Comparison of ENCODE assay signal across 8 mouse cellular contexts in the genomic region with DNA sequence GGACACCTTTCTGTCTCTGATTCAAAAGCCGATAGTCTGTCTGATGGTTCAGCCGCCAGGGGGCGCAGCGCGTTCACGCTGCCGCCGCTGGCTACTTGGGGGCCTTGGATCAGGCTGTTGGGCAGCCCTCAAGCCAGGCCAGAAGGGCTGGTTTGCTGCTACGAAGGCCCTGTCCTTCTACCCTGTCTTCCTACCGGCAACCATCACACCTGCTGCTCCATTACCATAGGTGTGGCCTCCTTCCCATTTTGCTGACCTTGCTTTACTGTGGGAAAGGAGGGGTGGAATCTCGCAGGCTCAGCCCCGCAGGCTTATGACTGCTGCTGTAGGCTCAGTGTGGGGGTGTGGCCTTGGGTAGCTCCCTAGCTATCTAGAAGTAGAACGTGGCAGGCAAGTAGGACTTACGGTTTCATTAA. TPM values are rescaled to one million over a fixed set of nuclear protein-coding genes. Genes with fewer than 3 reads are reported as not detected.
DNase-seq lines count a peak whose midpoint lies in the region; ATAC-seq and TF ChIP-seq lines count a peak whose summit lies in the region.

No protein-coding gene starts in this region.

- H3K9me3 ChIP-seq in ES-Bruce4 (replicated peaks; ENCODE audit: control insufficient read depth, insufficient read depth, low read length, poor library complexity, severe bottlenecking), result no peaks in the 10 kb centered on the region
- no peaks in the 10 kb centered on the region for H3K9me3 ChIP-seq in embryonic facial prominence, embryonic 10.5 days
- no peaks in the 10 kb centered on the region for H3K9me3 ChIP-seq in liver, postnatal 0 days (ENCODE audit: low read length)

- DNase-seq in adrenal gland, postnatal 25 days, result peak; percentile 86
- DNase-seq in embryonic facial prominence, embryonic 10.5 days (ENCODE audit: low spot score), result peak; percentile 85
- DNase-seq in heart, adult 8-10 months (ENCODE audit: low spot score), result peak; percentile 67
- peak; percentile 77 for DNase-seq in kidney, adult 2 months
- peak; percentile 85 for DNase-seq in liver, postnatal 0 days
- DNase-seq in ovary, postnatal 14 days (ENCODE audit: low spot score), result peak; percentile 61
- DNase-seq in urinary bladder, adult 18-20 months (ENCODE audit: low spot score in 2 of 2), result peak; percentile 43 to 71

- TF ChIP-seq EP300 in ES-Bruce4 (IDR thresholded peaks at IDR 0.05; ENCODE audit: insufficient read depth, low read depth, low read length), result no peak
- no peak for TF ChIP-seq EP300 in liver, postnatal 0 days (IDR thresholded peaks at IDR 0.05; ENCODE audit: low read depth)

- TF ChIP-seq POLR2A in ES-Bruce4 (IDR thresholded peaks at IDR 0.05; ENCODE audit: insufficient read depth, low read length), result no peak
- TF ChIP-seq POLR2A in kidney, adult 2 months (IDR thresholded peaks at IDR 0.05; ENCODE audit: low read depth, low read length), result no peak

- no peak overlapping the region for H3K9ac ChIP-seq in ES-Bruce4 (ENCODE audit: low read depth, poor library complexity, severe bottlenecking)
- H3K9ac ChIP-seq in liver, postnatal 0 days (replicated peaks), result no peak overlapping the region

- peak; percentile 88 for TF ChIP-seq CTCF in ES-Bruce4 (IDR thresholded peaks at IDR 0.05; ENCODE audit: low read depth, low read length)
- TF ChIP-seq CTCF in kidney, adult 2 months (conservative IDR thresholded peaks at IDR 0.05; ENCODE audit: insufficient read depth, insufficient read length, low read depth, low read length), result peak; percentile 75
- TF ChIP-seq CTCF in liver, postnatal 0 days (IDR thresholded peaks at IDR 0.05; ENCODE audit: low read depth), result peak; percentile 95

- H3K4me3 ChIP-seq in ES-Bruce4 (ENCODE audit: low read depth, low read length), result no peak overlapping the region
- H3K4me3 ChIP-seq in embryonic facial prominence, embryonic 10.5 days, result no peak overlapping the region; the same call in 1 of the 2 replicates
- no peak overlapping the region for H3K4me3 ChIP-seq in kidney, adult 2 months (ENCODE audit: insufficient read depth, low read depth, low read length)
- H3K4me3 ChIP-seq in liver, postnatal 0 days (ENCODE audit: low read depth, low read length), result no peak overlapping the region

- 17% methylated on average over 14 of the region's 14 CpGs for WGBS in embryonic facial prominence, embryonic 10.5 days
- 7% methylated on average over 14 of the region's 14 CpGs for WGBS in kidney, adult 2 months
- WGBS in liver, postnatal 0 days (ENCODE audit: insufficient replicate concordance), result 9% methylated on average over 14 of the region's 14 CpGs

- H3K27me3 ChIP-seq in ES-Bruce4 (ENCODE audit: control insufficient read depth, insufficient read depth, low read length, poor library complexity, severe bottlenecking), result no peaks in the 10 kb centered on the region
- peaks cover 43% of the 10 kb centered on the region for H3K27me3 ChIP-seq in embryonic facial prominence, embryonic 10.5 days (replicated peaks; ENCODE audit: low read depth, poor library complexity, severe bottlenecking)
- no peaks in the 10 kb centered on the region for H3K27me3 ChIP-seq in kidney, adult 2 months (replicated peaks; ENCODE audit: control insufficient read depth, insufficient read depth, low read length)
- H3K27me3 ChIP-seq in liver, postnatal 0 days (ENCODE audit: insufficient read depth, low read length), result peaks cover 23% of the 10 kb centered on the region

- no peak for ATAC-seq in liver, postnatal 0 days

- H3K36me3 ChIP-seq in ES-Bruce4 (ENCODE audit: control insufficient read depth, insufficient read depth, low read length, poor library complexity, severe bottlenecking), result peaks cover 9% of the 10 kb centered on the region; the same call in 1 of the 2 replicates
- peaks cover 37% of the 10 kb centered on the region for H3K36me3 ChIP-seq in embryonic facial prominence, embryonic 10.5 days (replicated peaks)
- no peaks in the 10 kb centered on the region for H3K36me3 ChIP-seq in kidney, adult 2 months (ENCODE audit: control insufficient read depth, insufficient read depth, low read length)
- H3K36me3 ChIP-seq in liver, postnatal 0 days (replicated peaks; ENCODE audit: insufficient read depth, low read length), result no peaks in the 10 kb centered on the region; the same call in 1 of the 2 replicates

- no peak overlapping the region for H3K27ac ChIP-seq in ES-Bruce4 (ENCODE audit: insufficient read depth, low read length)
- H3K27ac ChIP-seq in embryonic facial prominence, embryonic 10.5 days (replicated peaks), result no peak overlapping the region
- H3K27ac ChIP-seq in kidney, adult 2 months (ENCODE audit: insufficient read depth, low read depth, low read length), result no peak overlapping the region
- H3K27ac ChIP-seq in liver, postnatal 0 days (ENCODE audit: low read depth), result no peak overlapping the region

- H3K4me1 ChIP-seq in ES-Bruce4 (ENCODE audit: control insufficient read depth, insufficient read depth, low read length), result peaks cover 5% of the 10 kb centered on the region
- H3K4me1 ChIP-seq in embryonic facial prominence, embryonic 10.5 days, result peaks cover 44% of the 10 kb centered on the region
- H3K4me1 ChIP-seq in kidney, adult 2 months (ENCODE audit: control insufficient read depth, insufficient read depth, low read length), result peaks cover 7% of the 10 kb centered on the region; the same call in 1 of the 2 replicates
- H3K4me1 ChIP-seq in liver, postnatal 0 days (ENCODE audit: insufficient read depth), result peaks cover 29% of the 10 kb centered on the region

- peak overlapping the region; percentile 55 for H3K4me2 ChIP-seq in liver, postnatal 0 days (ENCODE audit: low read depth, low read length)

RNA-seq across cellular contexts. Expression of gene Galr3, which starts 3.8 kb away (rescaled TPM):
- not detected in 2 replicates for polyA plus RNA-seq in ES-Bruce4 (2011; ENCODE audit: insufficient read depth, insufficient read length, low read depth, missing spikeins)
- 0.39 TPM in 1 of 2 replicates, not detected in the other for total RNA-seq in adrenal gland, postnatal 25 days (2021)
- polyA plus RNA-seq in embryonic facial prominence, embryonic 10.5 days (2016; fragmentation: Nextera tagmentation; extraction: Ambion mirVana), result not detected in 2 replicates
- total RNA-seq in heart, adult 8-10 months (2022), result not detected
- 0.64 and 1.2 TPM in 2 replicates for polyA plus RNA-seq in kidney, adult 2 months (2012; rRNA removed)
- 0.08 and 0.16 TPM in 2 replicates for polyA plus RNA-seq in liver, postnatal 0 days (2015; fragmentation: Nextera tagmentation; extraction: Ambion mirVana)

RNA-seq across cellular contexts. Expression of gene H1f0, which starts 9.7 kb away (rescaled TPM):
- polyA plus RNA-seq in ES-Bruce4 (2011; ENCODE audit: insufficient read depth, insufficient read length, low read depth, missing spikeins), result 59.8 TPM in 2 replicates
- 159 and 217 TPM in 2 replicates for total RNA-seq in adrenal gland, postnatal 25 days (2021)
- 371 and 392 TPM in 2 replicates for polyA plus RNA-seq in embryonic facial prominence, embryonic 10.5 days (2016; fragmentation: Nextera tagmentation; extraction: Ambion mirVana)
- total RNA-seq in heart, adult 8-10 months (2022), result 10 to 100 TPM; 64.1 to 92.7 (median 77.5) TPM
- 123 and 145 TPM in 2 replicates for polyA plus RNA-seq in kidney, adult 2 months (2012; rRNA removed)
- 125 and 140 TPM in 2 replicates for polyA plus RNA-seq in liver, postnatal 0 days (2015; fragmentation: Nextera tagmentation; extraction: Ambion mirVana)

RNA-seq across cellular contexts. Expression of gene Ankrd54, which starts 24.8 kb away (rescaled TPM):
- polyA plus RNA-seq in ES-Bruce4 (2011; ENCODE audit: insufficient read depth, insufficient read length, low read depth, missing spikeins), result 16.6 and 18.2 TPM in 2 replicates
- total RNA-seq in adrenal gland, postnatal 25 days (2021), result 20.4 and 27.4 TPM in 2 replicates
- polyA plus RNA-seq in embryonic facial prominence, embryonic 10.5 days (2016; fragmentation: Nextera tagmentation; extraction: Ambion mirVana), result 57.7 and 61.8 TPM in 2 replicates
- total RNA-seq in heart, adult 8-10 months (2022), result 1 to 10 TPM; 6.3 to 8.0 (median 7.6) TPM
- polyA plus RNA-seq in kidney, adult 2 months (2012; rRNA removed), result 38.9 and 52.2 TPM in 2 replicates
- 21.3 and 22.5 TPM in 2 replicates for polyA plus RNA-seq in liver, postnatal 0 days (2015; fragmentation: Nextera tagmentation; extraction: Ambion mirVana)

RNA-seq across cellular contexts. Expression of gene Eif3l, which starts 37.1 kb away (rescaled TPM):
- 598 and 608 TPM in 2 replicates for polyA plus RNA-seq in ES-Bruce4 (2011; ENCODE audit: insufficient read depth, insufficient read length, low read depth, missing spikeins)
- total RNA-seq in adrenal gland, postnatal 25 days (2021), result 150 and 151 TPM in 2 replicates
- 280 and 287 TPM in 2 replicates for polyA plus RNA-seq in embryonic facial prominence, embryonic 10.5 days (2016; fragmentation: Nextera tagmentation; extraction: Ambion mirVana)
- total RNA-seq in heart, adult 8-10 months (2022), result 10 to 100 TPM; 70.2 to 76.0 (median 74.9) TPM
- polyA plus RNA-seq in kidney, adult 2 months (2012; rRNA removed), result 172 and 183 TPM in 2 replicates
- 70.9 and 76.4 TPM in 2 replicates for polyA plus RNA-seq in liver, postnatal 0 days (2015; fragmentation: Nextera tagmentation; extraction: Ambion mirVana)
